Mouse (Mus musculus): ENCODE measurements around the gene Stx1a.

Gene Stx1a

GRCm38 (mm10) chr5:135008671-135009589 is 14.4 kb upstream of the Stx1a start, which contains the start of gene Abhd11:
TSS of gene Abhd11 (plus strand) at chr5:135009152.
- DNase-seq (ENCODE audit: low spot score) = peak; percentile 99

GRCm38 (mm10) chr5:135009590-135010319 is 13.5 kb upstream of the Stx1a start:
- peak; percentile 84 for DNase-seq (ENCODE audit: low spot score)

- no peak for DNase-seq (ENCODE audit: low spot score)
These were observed 13.0 kb upstream of the Stx1a start for GRCm38 (mm10) chr5:135010320-135010709.

GRCm38 (mm10) chr5:135010841-135011743 is 12.2 kb upstream of the Stx1a start:
- DNase-seq (ENCODE audit: low spot score) = no peak

GRCm38 (mm10) chr5:135011809-135012613 is 11.3 kb upstream of the Stx1a start:
- DNase-seq (ENCODE audit: low spot score) = no peak

- peak; percentile 81 for DNase-seq (ENCODE audit: low spot score)
These were observed 10.4 kb upstream of the Stx1a start for GRCm38 (mm10) chr5:135012671-135013441.

GRCm38 (mm10) chr5:135015497-135015896 is 7.8 kb upstream of the Stx1a start:
- DNase-seq (ENCODE audit: low spot score) = peak; percentile 80

GRCm38 (mm10) chr5:135016224-135016759 is 7.0 kb upstream of the Stx1a start:
- no peak for DNase-seq (ENCODE audit: low spot score)

- no peak for DNase-seq (ENCODE audit: low spot score)
These were observed 1.5 kb upstream of the Stx1a start for GRCm38 (mm10) chr5:135021814-135022213.

GRCm38 (mm10) chr5:135024665-135025224 is 1.5 kb downstream of the Stx1a start:
- DNase-seq (ENCODE audit: low spot score) = peak; percentile 87

- DNase-seq (ENCODE audit: low spot score) = peak; percentile 42
These were observed 2.6 kb downstream of the Stx1a start for GRCm38 (mm10) chr5:135025899-135026298.

- DNase-seq (ENCODE audit: low spot score) = no peak
These were observed 5.9 kb downstream of the Stx1a start for GRCm38 (mm10) chr5:135029007-135029854.

- no peak for DNase-seq (ENCODE audit: low spot score)
These were observed 9.3 kb downstream of the Stx1a start for GRCm38 (mm10) chr5:135032581-135032980.

GRCm38 (mm10) chr5:135034593-135034992 is 11.3 kb downstream of the Stx1a start:
- no peak for DNase-seq (ENCODE audit: low spot score)

- no peak for DNase-seq (ENCODE audit: low spot score)
These were observed 12.5 kb downstream of the Stx1a start for GRCm38 (mm10) chr5:135035608-135036359.

- DNase-seq (ENCODE audit: low spot score) = no peak
These were observed 14.7 kb downstream of the Stx1a start for GRCm38 (mm10) chr5:135037946-135038345.

GRCm38 (mm10) chr5:135039541-135039940 is 16.3 kb downstream of the Stx1a start:
- no peak for DNase-seq (ENCODE audit: low spot score)

GRCm38 (mm10) chr5:135040059-135040458 is 16.8 kb downstream of the Stx1a start:
- no peak for DNase-seq (ENCODE audit: low spot score)
